Mouse (Mus musculus): Measurements from ENCODE around the gene Vmn1r167. TPM values are rescaled to one million over a fixed set of nuclear protein-coding genes. Genes with fewer than 3 reads are reported as not detected.
"Not testable (repeated sequence)": the region's sequence is repeated elsewhere in the genome, so short reads cannot be mapped to it uniquely, and the experiment has no call there.

Gene Vmn1r167
- not detected in 2 replicates for polyA plus RNA-seq (2014; fragmentation: Nextera tagmentation; extraction: Ambion mirVana)

DNA sequence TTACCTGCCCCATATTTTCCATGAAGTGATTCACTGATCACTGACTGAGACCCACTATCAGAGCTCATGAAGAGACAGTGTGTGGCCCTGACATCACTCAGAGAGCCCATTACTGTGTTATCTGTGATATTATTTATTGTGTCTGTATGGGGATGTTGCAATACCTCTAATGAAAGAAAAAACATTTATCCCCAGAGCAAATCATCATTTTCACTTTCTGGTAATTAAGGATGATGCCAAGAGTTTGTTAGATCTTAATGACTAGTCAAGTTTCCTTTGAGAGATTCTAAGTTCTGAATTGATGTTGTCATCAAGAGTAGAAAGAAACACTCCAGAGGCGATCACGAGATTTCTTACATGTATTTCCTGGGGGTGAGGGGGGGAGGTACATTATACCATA, at the start of gene Vmn1r167:
Gene Vmn1r167, minus strand, starts transcription at position 101 of the 400 bp plus-strand sequence.
- H3K4me3 ChIP-seq (ENCODE audit: low read depth, low read length); H3K4me2 ChIP-seq (ENCODE audit: low read depth); H3K36me3 ChIP-seq (ENCODE audit: control insufficient read depth, insufficient read depth, low read length); H3K27me3 ChIP-seq (ENCODE audit: control insufficient read depth, insufficient read depth, low read length); DNase-seq (ENCODE audit: low spot score); H3K27ac ChIP-seq (ENCODE audit: low read depth, low read length); H3K4me1 ChIP-seq (ENCODE audit: control insufficient read depth, insufficient read depth, low read length); H3K9me3 ChIP-seq (ENCODE audit: control insufficient read depth, low read length); ATAC-seq (ENCODE audit: insufficient read depth, low FRiP score, low TSS enrichment); H3K9ac ChIP-seq (ENCODE audit: low read length): not testable (repeated sequence)
- WGBS: 96% methylated on average over 2 of the region's 2 CpGs

GRCm38 (mm10) chr7:23539432-23539831, 32.4 kb upstream of the Vmn1r167 start, which contains the start of gene Vmn1r168:
TSS of gene Vmn1r168 (plus strand) at chr7:23539732.
- not testable (repeated sequence) for DNase-seq (ENCODE audit: low spot score); H3K27me3 ChIP-seq (ENCODE audit: control insufficient read depth, insufficient read depth, low read length); ATAC-seq (ENCODE audit: insufficient read depth, low FRiP score, low TSS enrichment); H3K4me3 ChIP-seq (ENCODE audit: low read depth, low read length); H3K27ac ChIP-seq (ENCODE audit: low read depth, low read length); H3K36me3 ChIP-seq (ENCODE audit: control insufficient read depth, insufficient read depth, low read length); H3K4me1 ChIP-seq (ENCODE audit: control insufficient read depth, insufficient read depth, low read length); H3K9ac ChIP-seq (ENCODE audit: low read length); H3K9me3 ChIP-seq (ENCODE audit: control insufficient read depth, low read length); H3K4me2 ChIP-seq (ENCODE audit: low read depth)
- no CpG with 5 or more reads among the region's 1 CpGs for WGBS

GRCm38 (mm10) chr7:23472886-23473285, 34.1 kb downstream of the Vmn1r167 start:
- H3K27ac ChIP-seq (ENCODE audit: low read depth, low read length); H3K9me3 ChIP-seq (ENCODE audit: control insufficient read depth, low read length); H3K4me2 ChIP-seq (ENCODE audit: low read depth); H3K27me3 ChIP-seq (ENCODE audit: control insufficient read depth, insufficient read depth, low read length); DNase-seq (ENCODE audit: low spot score); ATAC-seq (ENCODE audit: insufficient read depth, low FRiP score, low TSS enrichment); H3K4me3 ChIP-seq (ENCODE audit: low read depth, low read length); H3K4me1 ChIP-seq (ENCODE audit: control insufficient read depth, insufficient read depth, low read length); H3K9ac ChIP-seq (ENCODE audit: low read length); H3K36me3 ChIP-seq (ENCODE audit: control insufficient read depth, insufficient read depth, low read length): not testable (repeated sequence)
- 68% methylated on average over 2 of the region's 2 CpGs for WGBS

- H3K9me3 ChIP-seq (ENCODE audit: control insufficient read depth, low read length); H3K36me3 ChIP-seq (ENCODE audit: control insufficient read depth, insufficient read depth, low read length): not testable (repeated sequence)
- 71% methylated on average over 3 of the region's 3 CpGs for WGBS
Measured at GRCm38 (mm10) chr7:23470832-23471231, 36.2 kb downstream of the Vmn1r167 start.

DNA sequence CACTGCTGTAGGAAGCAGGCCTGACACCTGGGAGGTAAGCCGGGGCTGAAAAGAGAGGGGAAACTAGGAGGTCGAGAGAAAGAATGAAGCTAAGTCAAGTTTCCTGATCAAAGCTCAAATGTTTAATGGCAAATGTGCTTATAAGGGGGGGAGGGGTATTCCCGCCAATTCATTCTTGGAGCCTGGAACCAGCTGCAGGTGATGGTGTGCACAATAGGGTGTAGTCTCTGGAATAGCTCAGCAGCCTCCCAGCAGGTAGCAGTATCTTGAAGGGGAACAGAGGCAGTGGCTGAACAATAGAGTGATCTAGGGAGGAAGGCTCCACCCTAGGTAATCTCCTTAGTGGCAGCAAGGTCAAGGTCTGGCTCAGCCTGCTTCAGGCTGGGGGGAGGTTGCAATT, 36.8 kb downstream of the Vmn1r167 start:
- not testable (repeated sequence) for H3K9ac ChIP-seq (ENCODE audit: low read length); H3K4me1 ChIP-seq (ENCODE audit: control insufficient read depth, insufficient read depth, low read length); DNase-seq (ENCODE audit: low spot score); H3K27ac ChIP-seq (ENCODE audit: low read depth, low read length); H3K27me3 ChIP-seq (ENCODE audit: control insufficient read depth, insufficient read depth, low read length); H3K4me2 ChIP-seq (ENCODE audit: low read depth); ATAC-seq (ENCODE audit: insufficient read depth, low FRiP score, low TSS enrichment); H3K9me3 ChIP-seq (ENCODE audit: control insufficient read depth, low read length); H3K4me3 ChIP-seq (ENCODE audit: low read depth, low read length); H3K36me3 ChIP-seq (ENCODE audit: control insufficient read depth, insufficient read depth, low read length)
- 85% methylated on average over 3 of the region's 3 CpGs for WGBS

More at GRCm38 (mm10) chr7:23470832-23471231, 36.2 kb downstream of the Vmn1r167 start:
- not testable (repeated sequence) for H3K27me3 ChIP-seq (ENCODE audit: control insufficient read depth, insufficient read depth, low read length); ATAC-seq (ENCODE audit: insufficient read depth, low FRiP score, low TSS enrichment); H3K4me2 ChIP-seq (ENCODE audit: low read depth); DNase-seq (ENCODE audit: low spot score); H3K4me1 ChIP-seq (ENCODE audit: control insufficient read depth, insufficient read depth, low read length); H3K9ac ChIP-seq (ENCODE audit: low read length); H3K27ac ChIP-seq (ENCODE audit: low read depth, low read length); H3K4me3 ChIP-seq (ENCODE audit: low read depth, low read length)

Other genes starting within 250 kb of the Vmn1r167 start
- not detected in 2 replicates for gene Gm6902, start 228.3 kb downstream of the Vmn1r167 start, polyA plus RNA-seq (2014; fragmentation: Nextera tagmentation; extraction: Ambion mirVana)
- not detected in 2 replicates for gene Nlrp4e, start 206.0 kb downstream of the Vmn1r167 start, polyA plus RNA-seq (2014; fragmentation: Nextera tagmentation; extraction: Ambion mirVana)
- gene Nlrp5, start 121.3 kb downstream of the Vmn1r167 start, polyA plus RNA-seq (2014; fragmentation: Nextera tagmentation; extraction: Ambion mirVana): not detected in 2 replicates
- gene Vmn1r168, start 32.5 kb upstream of the Vmn1r167 start, polyA plus RNA-seq (2014; fragmentation: Nextera tagmentation; extraction: Ambion mirVana): not detected in 2 replicates
- not detected in 2 replicates for gene Vmn1r169, start 68.3 kb upstream of the Vmn1r167 start, polyA plus RNA-seq (2014; fragmentation: Nextera tagmentation; extraction: Ambion mirVana)
- gene Vmn1r170, start 99.0 kb upstream of the Vmn1r167 start, polyA plus RNA-seq (2014; fragmentation: Nextera tagmentation; extraction: Ambion mirVana): not detected in 2 replicates
- not detected in 2 replicates for gene Vmn1r171, start 123.5 kb upstream of the Vmn1r167 start, polyA plus RNA-seq (2014; fragmentation: Nextera tagmentation; extraction: Ambion mirVana)
- not detected in 2 replicates for gene Vmn1r172, start 151.1 kb upstream of the Vmn1r167 start, polyA plus RNA-seq (2014; fragmentation: Nextera tagmentation; extraction: Ambion mirVana)
- gene Vmn1r173, start 193.5 kb upstream of the Vmn1r167 start, polyA plus RNA-seq (2014; fragmentation: Nextera tagmentation; extraction: Ambion mirVana): not detected in 2 replicates
- gene Vmn1r174, start 245.1 kb upstream of the Vmn1r167 start, polyA plus RNA-seq (2014; fragmentation: Nextera tagmentation; extraction: Ambion mirVana): not detected in 2 replicates

All from neural tube, embryonic 11.5 days (tissue).